10 mouse cellular contexts compared by ENCODE assay signal in genomic region chr19:9081311-9082190, GRCm38 (mm10). TPM values are rescaled to one million over a fixed set of nuclear protein-coding genes. Genes with fewer than 3 reads are reported as not detected.
DNase-seq lines count a peak whose midpoint lies in the region; ATAC-seq and TF ChIP-seq lines count a peak whose summit lies in the region.
"Had no signal": no experiment of that assay in that cellular context is flagged by ENCODE, and none has a peak within 500 bp of the region (broad histone marks: within the 10 kb centered on the region; RNA-seq: fewer than 3 reads in every experiment).

No protein-coding gene starts in this region.

- no peak overlapping the region for H3K27ac ChIP-seq in heart, embryonic 11.5 days (ENCODE audit: low read depth, low read length)
- peak overlapping the region; percentile 41 for H3K27ac ChIP-seq in brown adipose tissue, adult 24 weeks (replicated peaks; ENCODE audit: low read depth, low read length)
- peak overlapping the region; percentile 53; the same call in 1 of the 2 replicates for H3K27ac ChIP-seq in limb, embryonic 10.5 days
- H3K27ac ChIP-seq in midbrain, postnatal 0 days (ENCODE audit: low read depth, low read length) = no peak overlapping the region
- H3K27ac ChIP-seq: liver, embryonic 14.5 days had no signal

- DNase-seq in heart, postnatal 4 days = no peak
- DNase-seq in limb, embryonic 10.5 days (ENCODE audit: low spot score) = no peak
- DNase-seq in midbrain, postnatal 0 days (ENCODE audit: low spot score) = no peak
- DNase-seq in spleen, postnatal 4 days (ENCODE audit: low spot score in 2 of 2) = no peak
- no peak for DNase-seq in thymus, adult 18-20 months
- no peak for DNase-seq in embryo, embryonic 9.5 days (ENCODE audit: extremely low spot score)

- no peak overlapping the region for H3K4me2 ChIP-seq in heart, embryonic 11.5 days
- H3K4me2 ChIP-seq in midbrain, postnatal 0 days (ENCODE audit: low read depth, low read length, poor library complexity, severe bottlenecking) = no peak overlapping the region

- no peak for ATAC-seq in heart, embryonic 11.5 days (replicated peaks; ENCODE audit: insufficient number of reproducible peaks, low FRiP score, low TSS enrichment)
- 0 out of 2 replicates have a peak, but pooled peaks have one; percentile 22 for ATAC-seq in midbrain, postnatal 0 days (ENCODE audit: low FRiP score)

- H3K9ac ChIP-seq in heart, embryonic 11.5 days (ENCODE audit: low read depth, low read length) = no peak overlapping the region
- no peak overlapping the region for H3K9ac ChIP-seq in midbrain, postnatal 0 days (replicated peaks; ENCODE audit: low read length, poor library complexity, severe bottlenecking)
- H3K9ac ChIP-seq: liver, embryonic 14.5 days had no signal

- H3K4me3 ChIP-seq in heart, embryonic 11.5 days (ENCODE audit: low read depth, low read length) = 0 out of 2 replicates have a peak overlapping the region, but pooled peaks have one; percentile 12
- no peak overlapping the region for H3K4me3 ChIP-seq in brown adipose tissue, adult 24 weeks (ENCODE audit: insufficient read depth, low read depth, low read length)
- no peak overlapping the region; the same call in 1 of the 2 replicates for H3K4me3 ChIP-seq in limb, embryonic 10.5 days
- H3K4me3 ChIP-seq in midbrain, postnatal 0 days (ENCODE audit: low read depth, low read length) = no peak overlapping the region

- no peaks in the 10 kb centered on the region for H3K36me3 ChIP-seq in heart, embryonic 11.5 days (ENCODE audit: control insufficient read depth, insufficient read depth, low read length)
- H3K36me3 ChIP-seq in limb, embryonic 10.5 days = no peaks in the 10 kb centered on the region
- H3K36me3 ChIP-seq in midbrain, postnatal 0 days (ENCODE audit: insufficient read depth, low read length) = no peaks in the 10 kb centered on the region

- no peaks in the 10 kb centered on the region for H3K27me3 ChIP-seq in heart, embryonic 11.5 days (ENCODE audit: control insufficient read depth, insufficient read depth, low read length)
- H3K27me3 ChIP-seq in limb, embryonic 10.5 days (ENCODE audit: low read depth, poor library complexity, severe bottlenecking) = no peaks in the 10 kb centered on the region
- H3K27me3 ChIP-seq in midbrain, postnatal 0 days (ENCODE audit: insufficient read depth, low read length) = no peaks in the 10 kb centered on the region

- H3K4me1 ChIP-seq in heart, embryonic 11.5 days (ENCODE audit: control insufficient read depth, insufficient read depth, low read length) = peaks cover 18% of the 10 kb centered on the region
- peaks cover 14% of the 10 kb centered on the region; the same call in 1 of the 2 replicates for H3K4me1 ChIP-seq in brown adipose tissue, adult 24 weeks (ENCODE audit: control insufficient read depth, insufficient read depth, insufficient read length, low read length)
- peaks cover 4% of the 10 kb centered on the region; the same call in 1 of the 2 replicates for H3K4me1 ChIP-seq in limb, embryonic 10.5 days
- H3K4me1 ChIP-seq in midbrain, postnatal 0 days (ENCODE audit: insufficient read depth, low read length) = no peaks in the 10 kb centered on the region

- TF ChIP-seq CTCF in midbrain, postnatal 0 days (IDR thresholded peaks at IDR 0.05) = no peak

- H3K9me3 ChIP-seq in heart, embryonic 11.5 days (replicated peaks; ENCODE audit: control insufficient read depth, low read length) = no peaks in the 10 kb centered on the region
- no peaks in the 10 kb centered on the region for H3K9me3 ChIP-seq in limb, embryonic 10.5 days (replicated peaks)
- no peaks in the 10 kb centered on the region for H3K9me3 ChIP-seq in midbrain, postnatal 0 days (ENCODE audit: low read length)

- WGBS in heart, embryonic 11.5 days (ENCODE audit: insufficient replicate concordance) = 87% methylated on average over 14 of the region's 14 CpGs
- WGBS in limb, embryonic 10.5 days = 81% methylated on average over 14 of the region's 14 CpGs
- 89% methylated on average over 14 of the region's 14 CpGs for WGBS in midbrain, postnatal 0 days

RNA-seq across cellular contexts. Expression of gene Scgb1a1, which starts 6.2 kb away (rescaled TPM):
- polyA plus RNA-seq in heart, embryonic 11.5 days (2014; fragmentation: Nextera tagmentation; extraction: Ambion mirVana) = not detected in 2 replicates
- total RNA-seq in heart, postnatal 4 days (2021) = not detected
- not detected in 2 replicates for polyA plus RNA-seq in brown adipose tissue, adult 24 weeks (2012; ENCODE audit: insufficient read depth, insufficient read length, missing spikeins)
- polyA plus RNA-seq in limb, embryonic 10.5 days (2016; fragmentation: Nextera tagmentation; extraction: Ambion mirVana) = not detected in 2 replicates
- not detected in 2 replicates for total RNA-seq in midbrain, postnatal 0 days (2014; rRNA removed)
- not detected in 2 replicates for polyA plus RNA-seq in midbrain, postnatal 0 days (2015; fragmentation: Nextera tagmentation; extraction: Ambion mirVana)
- total RNA-seq: hematopoietic stem cell, adult 5-6 weeks had no signal
- polyA plus RNA-seq: liver, embryonic 14.5 days had no signal

RNA-seq across cellular contexts. Expression of gene Asrgl1, which starts 53.9 kb away (rescaled TPM):
- polyA plus RNA-seq in heart, embryonic 11.5 days (2014; fragmentation: Nextera tagmentation; extraction: Ambion mirVana) = 8.4 and 12.2 TPM in 2 replicates
- 10 to 100 TPM; 13.2 to 16.4 TPM for total RNA-seq in heart, postnatal 4 days (2021)
- 9.2 and 10.1 TPM in 2 replicates for polyA plus RNA-seq in brown adipose tissue, adult 24 weeks (2012; ENCODE audit: insufficient read depth, insufficient read length, missing spikeins)
- polyA plus RNA-seq in limb, embryonic 10.5 days (2016; fragmentation: Nextera tagmentation; extraction: Ambion mirVana) = 16.9 and 20.7 TPM in 2 replicates
- total RNA-seq in midbrain, postnatal 0 days (2014; rRNA removed) = 30.3 and 33.4 TPM in 2 replicates
- polyA plus RNA-seq in midbrain, postnatal 0 days (2015; fragmentation: Nextera tagmentation; extraction: Ambion mirVana) = 45.4 and 46.9 TPM in 2 replicates

Comparison
In these comparisons a context has a peak if more than half of its experiments do, and no peak if none do; other contexts are left out.
1. H3K27ac ChIP-seq: peak in brown adipose tissue, adult 24 weeks (single experiment) and limb, embryonic 10.5 days (single experiment); none in heart, embryonic 11.5 days (single experiment) and midbrain, postnatal 0 days (single experiment).